10 mouse cellular contexts compared by ENCODE assay signal in the genomic region with DNA sequence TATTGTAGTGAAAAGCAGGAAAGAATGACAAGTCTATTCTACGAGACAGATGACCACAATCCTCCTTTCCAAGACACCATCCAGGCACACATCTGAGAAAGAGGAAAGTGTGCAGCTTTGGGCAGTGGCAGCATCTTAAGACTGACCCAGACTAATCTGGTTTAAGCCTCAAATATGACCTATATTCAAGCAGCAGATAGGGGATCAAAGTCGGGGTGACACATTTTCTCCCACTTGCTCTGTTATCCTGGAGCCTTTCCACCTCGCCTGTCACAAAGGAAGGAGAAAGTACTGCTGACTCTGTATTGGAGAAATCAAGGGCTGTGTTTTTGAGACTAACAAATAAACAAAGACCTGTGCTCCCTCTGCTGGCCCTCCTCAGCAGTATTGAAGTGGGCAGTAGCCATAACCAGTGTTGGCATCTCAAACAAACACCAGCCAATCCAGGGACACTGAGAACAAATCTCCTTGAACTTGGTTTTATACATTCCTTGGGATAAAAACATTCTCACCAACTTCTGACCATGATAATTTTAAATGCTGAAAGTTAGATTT. TPM values are rescaled to one million over a fixed set of nuclear protein-coding genes. Genes with fewer than 3 reads are reported as not detected.
DNase-seq lines count a peak whose midpoint lies in the region; ATAC-seq lines count a peak whose summit lies in the region.
"Had no signal": no experiment of that assay in that cellular context is flagged by ENCODE, and none has a peak within 500 bp of the region (broad histone marks: within the 10 kb centered on the region; RNA-seq: fewer than 3 reads in every experiment).

No protein-coding gene starts in this region.

- H3K36me3 ChIP-seq in neural tube, embryonic 13.5 days: no peaks in the 10 kb centered on the region
- no peaks in the 10 kb centered on the region for H3K36me3 ChIP-seq in forebrain, embryonic 16.5 days (ENCODE audit: control insufficient read depth, insufficient read depth)
- H3K36me3 ChIP-seq: limb, embryonic 13.5 days had no signal

- no peak overlapping the region for H3K4me3 ChIP-seq in neural tube, embryonic 13.5 days
- H3K4me3 ChIP-seq in forebrain, embryonic 16.5 days (replicated peaks; ENCODE audit: low read length): no peak overlapping the region
- H3K4me3 ChIP-seq: limb, embryonic 13.5 days had no signal

- H3K27me3 ChIP-seq in neural tube, embryonic 13.5 days: peaks cover 7% of the 10 kb centered on the region
- H3K27me3 ChIP-seq in forebrain, embryonic 16.5 days (replicated peaks; ENCODE audit: control insufficient read depth, insufficient read depth, low read length): no peaks in the 10 kb centered on the region
- H3K27me3 ChIP-seq: limb, embryonic 13.5 days had no signal

- H3K9me3 ChIP-seq in neural tube, embryonic 13.5 days: no peaks in the 10 kb centered on the region
- H3K9me3 ChIP-seq in forebrain, embryonic 16.5 days (ENCODE audit: control insufficient read depth, low read length): no peaks in the 10 kb centered on the region
- H3K9me3 ChIP-seq: limb, embryonic 13.5 days had no signal

- H3K4me2 ChIP-seq in neural tube, embryonic 13.5 days: no peak overlapping the region
- H3K4me2 ChIP-seq in forebrain, embryonic 16.5 days (ENCODE audit: low read length): no peak overlapping the region
- H3K4me2 ChIP-seq: limb, embryonic 13.5 days had no signal

- 0 out of 2 replicates have a peak overlapping the region, but pooled peaks have one; percentile 9 for H3K27ac ChIP-seq in neural tube, embryonic 13.5 days (replicated peaks)
- peak overlapping the region; percentile 75 for H3K27ac ChIP-seq in forebrain, embryonic 16.5 days (ENCODE audit: low read length)
- H3K27ac ChIP-seq: limb, embryonic 13.5 days had no signal

- peak; percentile 30 for DNase-seq in heart, postnatal 4 days
- DNase-seq in heart, adult 9 months (ENCODE audit: low spot score in 2 of 2): no peak
- no peak for DNase-seq in neural tube, embryonic 10.5 days (ENCODE audit: extremely low spot score, low spot score)
- DNase-seq in urinary bladder, adult 18-20 months (ENCODE audit: low spot score in 2 of 2): no peak

- 0 out of 2 replicates have a peak overlapping the region, but pooled peaks have one; percentile 31 for H3K9ac ChIP-seq in neural tube, embryonic 13.5 days
- no peak overlapping the region for H3K9ac ChIP-seq in forebrain, embryonic 16.5 days (replicated peaks; ENCODE audit: low read depth, low read length)
- H3K9ac ChIP-seq: limb, embryonic 13.5 days had no signal

- H3K4me1 ChIP-seq in neural tube, embryonic 13.5 days (replicated peaks): peaks cover 49% of the 10 kb centered on the region
- H3K4me1 ChIP-seq in forebrain, embryonic 16.5 days (replicated peaks; ENCODE audit: control insufficient read depth, insufficient read depth, low read length): peaks cover 43% of the 10 kb centered on the region
- H3K4me1 ChIP-seq: limb, embryonic 13.5 days had no signal

- ATAC-seq in neural tube, embryonic 13.5 days (ENCODE audit: low read depth): no peak
- ATAC-seq in forebrain, embryonic 16.5 days: peak; percentile 53; the same call in 1 of the 2 replicates
- ATAC-seq in frontal cortex, adult (ENCODE audit: low TSS enrichment): no peak
- ATAC-seq in megakaryocyte, adult 5-6 weeks (ENCODE audit: poor library complexity, severe bottlenecking): no peak

- 67% methylated on average over 3 of the region's 3 CpGs for WGBS in neural tube, embryonic 13.5 days
- 29% methylated on average over 3 of the region's 3 CpGs for WGBS in forebrain, embryonic 16.5 days

RNA-seq across cellular contexts. Expression of a gene that starts 34.7 kb away (rescaled TPM):
- not detected for total RNA-seq in heart, postnatal 4 days (2021)
- 2.2 and 2.6 TPM in 2 replicates for polyA plus RNA-seq in neural tube, embryonic 13.5 days (2015; fragmentation: Nextera tagmentation; extraction: Ambion mirVana)
- 9.1 and 11.8 TPM in 2 replicates for polyA plus RNA-seq in forebrain, embryonic 16.5 days (2015; fragmentation: Nextera tagmentation; extraction: Ambion mirVana)
- total RNA-seq in megakaryocyte, adult 5-6 weeks (2015): not detected in 2 replicates
- total RNA-seq in megakaryocyte, adult 5-6 weeks (2017): not detected in 2 replicates
- total RNA-seq: neutrophil, adult 5-6 weeks had no signal
- polyA plus RNA-seq: limb, embryonic 13.5 days had no signal
